Mouse (Mus musculus): ENCODE data around the gene Atp2b4.

GRCm38 (mm10) chr1:133697935-133698620 lies 102.8 kb downstream of the Atp2b4 start:
- TF ChIP-seq POLR2A (IDR thresholded peaks at IDR 0.05; ENCODE audit: control insufficient read depth in 1 of 2, insufficient read depth in 1 of 2, low read depth in 1 of 2, low read length in 2 of 2, poor library complexity in 1 of 2) = no peak
- no peak for TF ChIP-seq CTCF (IDR thresholded peaks at IDR 0.05 in 2 of 3, conservative IDR thresholded peaks at IDR 0.05 in 1 of 3; ENCODE audit: control insufficient read depth in 1 of 3, insufficient read depth in 1 of 3, low read depth in 2 of 3, low read length in 3 of 3, poor library complexity in 1 of 3, severe bottlenecking in 1 of 3)
- no peak for TF ChIP-seq NRF1 (IDR thresholded peaks at IDR 0.05; ENCODE audit: insufficient read depth, low read depth, low read length, poor library complexity, severe bottlenecking)
- TF ChIP-seq SMC3 (IDR thresholded peaks at IDR 0.05; ENCODE audit: low read depth, low read length) = no peak
- TF ChIP-seq UBTF (IDR thresholded peaks at IDR 0.05; ENCODE audit: borderline replicate concordance, insufficient read depth, low read depth, low read length) = no peak

Measured in MEL (cell line).